ENCODE assay signal across 8 mouse cellular contexts in genomic region chr3:103102454-103103390, GRCm38 (mm10). TPM values are rescaled to one million over a fixed set of nuclear protein-coding genes. Genes with fewer than 3 reads are reported as not detected.
DNase-seq lines count a peak whose midpoint lies in the region; ATAC-seq and TF ChIP-seq lines count a peak whose summit lies in the region.

Dennd2c (plus strand) TSS chr3:103102604.

- no peak within 1 kb of the TSS for H3K27ac ChIP-seq in forebrain, embryonic 16.5 days (ENCODE audit: low read length)
- H3K27ac ChIP-seq in liver, postnatal 0 days (ENCODE audit: low read depth): peak within 1 kb of the TSS; percentile 79
- no peak within 1 kb of the TSS for H3K27ac ChIP-seq in neural tube, embryonic 13.5 days (replicated peaks)
- no peak within 1 kb of the TSS for H3K27ac ChIP-seq in testis, adult 2 months (ENCODE audit: control insufficient read depth, insufficient read depth, low read depth, low read length)

- peak; percentile 62 for TF ChIP-seq POLR2A in testis, adult 2 months (IDR thresholded peaks at IDR 0.05; ENCODE audit: control insufficient read depth, low read depth, low read length)

- DNase-seq in G1E (ENCODE audit: low spot score): peak; percentile 91
- peak; percentile 36 to 37 for DNase-seq in cerebellum, adult 18-20 months
- peak; percentile 88 for DNase-seq in heart, postnatal 25 days (ENCODE audit: low spot score)
- DNase-seq in layer of hippocampus, adult 11-12 months (ENCODE audit: low spot score): peak; percentile 78
- DNase-seq in liver, postnatal 0 days: peak; percentile 97

- peaks cover 18% of the 10 kb centered on the region for H3K4me1 ChIP-seq in G1E (ENCODE audit: insufficient read depth, low read depth, low read length)
- H3K4me1 ChIP-seq in forebrain, embryonic 16.5 days (replicated peaks; ENCODE audit: control insufficient read depth, insufficient read depth, low read length): peaks cover 12% of the 10 kb centered on the region
- peaks cover 7% of the 10 kb centered on the region for H3K4me1 ChIP-seq in liver, postnatal 0 days (ENCODE audit: insufficient read depth)
- peaks cover 17% of the 10 kb centered on the region for H3K4me1 ChIP-seq in neural tube, embryonic 13.5 days (replicated peaks)
- H3K4me1 ChIP-seq in testis, adult 2 months (ENCODE audit: control insufficient read depth, insufficient read depth, low read length): peaks cover 4% of the 10 kb centered on the region; the same call in 1 of the 2 replicates

- TF ChIP-seq CTCF in G1E (IDR thresholded peaks at IDR 0.05; ENCODE audit: low read depth, low read length): no peak
- 0 out of 2 replicates have a peak, but pooled peaks have one; percentile 7 for TF ChIP-seq CTCF in liver, postnatal 0 days (IDR thresholded peaks at IDR 0.05; ENCODE audit: low read depth)
- TF ChIP-seq CTCF in testis, adult 2 months (IDR thresholded peaks at IDR 0.05; ENCODE audit: control insufficient read depth, insufficient read depth, insufficient replicate concordance, low read depth, low read length): 0 out of 2 replicates have a peak, but pooled peaks have one; percentile 4

- peak; percentile 97 for ATAC-seq in G1E (ENCODE audit: extremely low read depth, insufficient number of reproducible peaks, low FRiP score, poor library complexity, severe bottlenecking)
- peak; percentile 94 for ATAC-seq in forebrain, embryonic 16.5 days
- peak; percentile 98 for ATAC-seq in liver, postnatal 0 days
- ATAC-seq in neural tube, embryonic 13.5 days (ENCODE audit: low read depth): peak; percentile 97

- intact Hi-C loops in heart, postnatal 25 days (cut with DNase I): loop anchor here (2.0 to 5.0 kb wide), 2 partner anchors 45 to 68 kb away; partner anchors contain the start of gene Bcas2

- H3K9ac ChIP-seq in forebrain, embryonic 16.5 days (replicated peaks; ENCODE audit: low read depth, low read length): peak within 1 kb of the TSS; percentile 64
- peak within 1 kb of the TSS; percentile 81 for H3K9ac ChIP-seq in liver, postnatal 0 days (replicated peaks)
- peak within 1 kb of the TSS; percentile 70 for H3K9ac ChIP-seq in neural tube, embryonic 13.5 days

- no peaks in the 10 kb centered on the region for H3K9me3 ChIP-seq in G1E (replicated peaks)
- H3K9me3 ChIP-seq in forebrain, embryonic 16.5 days (ENCODE audit: control insufficient read depth, low read length): no peaks in the 10 kb centered on the region
- no peaks in the 10 kb centered on the region for H3K9me3 ChIP-seq in liver, postnatal 0 days (ENCODE audit: low read length)
- no peaks in the 10 kb centered on the region for H3K9me3 ChIP-seq in neural tube, embryonic 13.5 days

- H3K27me3 ChIP-seq in G1E (ENCODE audit: insufficient read depth, low read length): peaks cover 10% of the 10 kb centered on the region
- H3K27me3 ChIP-seq in forebrain, embryonic 16.5 days (replicated peaks; ENCODE audit: control insufficient read depth, insufficient read depth, low read length): peaks cover 12% of the 10 kb centered on the region; the same call in 1 of the 2 replicates
- H3K27me3 ChIP-seq in liver, postnatal 0 days (ENCODE audit: insufficient read depth, low read length): no peaks in the 10 kb centered on the region
- H3K27me3 ChIP-seq in neural tube, embryonic 13.5 days: peaks cover 53% of the 10 kb centered on the region
- H3K27me3 ChIP-seq in testis, adult 2 months (ENCODE audit: control insufficient read depth, insufficient read depth, low read length): no peaks in the 10 kb centered on the region

- TF ChIP-seq EP300 in liver, postnatal 0 days (IDR thresholded peaks at IDR 0.05; ENCODE audit: low read depth): no peak

- peak within 1 kb of the TSS; percentile 86 for H3K4me3 ChIP-seq in G1E (ENCODE audit: low read depth, low read length)
- peak within 1 kb of the TSS; percentile 66 for H3K4me3 ChIP-seq in forebrain, embryonic 16.5 days (replicated peaks; ENCODE audit: low read length)
- peak within 1 kb of the TSS; percentile 80 for H3K4me3 ChIP-seq in liver, postnatal 0 days (ENCODE audit: low read depth, low read length)
- H3K4me3 ChIP-seq in neural tube, embryonic 13.5 days: peak within 1 kb of the TSS; percentile 60
- peak within 1 kb of the TSS; percentile 92 for H3K4me3 ChIP-seq in testis, adult 2 months (ENCODE audit: control insufficient read depth, low read depth, low read length)

- peak within 1 kb of the TSS; percentile 97 for H3K4me2 ChIP-seq in forebrain, embryonic 16.5 days (ENCODE audit: low read length)
- H3K4me2 ChIP-seq in liver, postnatal 0 days (ENCODE audit: low read depth, low read length): peak within 1 kb of the TSS; percentile 94
- H3K4me2 ChIP-seq in neural tube, embryonic 13.5 days: peak within 1 kb of the TSS; percentile 93

- under 1% methylated on average over 71 of the region's 72 CpGs for WGBS in forebrain, embryonic 16.5 days
- 2% methylated on average over 70 of the region's 72 CpGs for WGBS in liver, postnatal 0 days (ENCODE audit: insufficient replicate concordance)
- 2% methylated on average over 68 of the region's 72 CpGs for WGBS in neural tube, embryonic 13.5 days

- H3K36me3 ChIP-seq in G1E (replicated peaks): no peaks in the 10 kb centered on the region
- no peaks in the 10 kb centered on the region for H3K36me3 ChIP-seq in forebrain, embryonic 16.5 days (ENCODE audit: control insufficient read depth, insufficient read depth)
- H3K36me3 ChIP-seq in liver, postnatal 0 days (replicated peaks; ENCODE audit: insufficient read depth, low read length): no peaks in the 10 kb centered on the region
- no peaks in the 10 kb centered on the region for H3K36me3 ChIP-seq in neural tube, embryonic 13.5 days
- no peaks in the 10 kb centered on the region for H3K36me3 ChIP-seq in testis, adult 2 months (ENCODE audit: control insufficient read depth, insufficient read depth, low read length)

RNA-seq across cellular contexts. Expression of gene Dennd2c, which starts in this region (rescaled TPM):
- total RNA-seq in G1E (2014; fragmentation: Nextera tagmentation) (6.0 and 14.1 TPM in 2 replicates), G1E (2017) (5.3 and 7.2 TPM in 2 replicates)
- 0.23 and 0.35 TPM in 2 replicates for polyA plus RNA-seq in G1E (2012)
- 0.99 and 1.4 TPM in 2 replicates for polyA plus RNA-seq in forebrain, embryonic 16.5 days (2015; fragmentation: Nextera tagmentation; extraction: Ambion mirVana)
- total RNA-seq in heart, postnatal 25 days (2021): 1 to 10 TPM; 2.0 to 2.5 TPM
- 2.7 and 2.8 TPM in 2 replicates for polyA plus RNA-seq in liver, postnatal 0 days (2015; fragmentation: Nextera tagmentation; extraction: Ambion mirVana)
- 1.7 and 2.6 TPM in 2 replicates for polyA plus RNA-seq in neural tube, embryonic 13.5 days (2015; fragmentation: Nextera tagmentation; extraction: Ambion mirVana)
- 0.88 and 1.1 TPM in 2 replicates for polyA plus RNA-seq in testis, adult 2 months (2012; rRNA removed)

Comparison
In these comparisons a context has a peak if more than half of its experiments do, and no peak if none do; other contexts are left out.
1. DNase-seq: peak in every context shown above with its lines; median percentile 97 in liver, postnatal 0 days; 91 in G1E; 88 in heart, postnatal 25 days; 78 in layer of hippocampus, adult 11-12 months; 36 in cerebellum, adult 18-20 months.